Mouse (Mus musculus) lung, embryonic 14.5 days (tissue): ENCODE data around the gene Uggt1. TPM values are rescaled to one million over a fixed set of nuclear protein-coding genes. Genes with fewer than 3 reads are reported as not detected.
A peak's percentile ranks its signal among the peaks of the same experiment; 100 is the strongest.

Source experiments
- ATAC-seq: fragments of 200-750 bp; cut with Nextera tagmentation; 2 replicates; pipeline ENCODE4 v1.8.0; 2017; ENCODE audit warnings: mild to moderate bottlenecking, moderate TSS enrichment, moderate library complexity; ENCODE audit not compliant: insufficient read depth
- DNase-seq: peaks from one replicate; pipeline ENCODE4 v3.0.0-alpha.2; 2015
- H3K27ac ChIP-seq: fragments of 300-500 bp; sonication (generic); 2 replicates; pipeline ENCODE4 v1.5.1; 2014; ENCODE audit warnings: low read depth, mild to moderate bottlenecking, moderate library complexity
- H3K27me3 ChIP-seq: fragments of 300-500 bp; sonication (generic); 2 replicates; pipeline ENCODE4 v1.6.1; 2014; ENCODE audit warnings: low read length, control low read depth; ENCODE audit not compliant: insufficient read depth
- H3K36me3 ChIP-seq: fragments of 300-500 bp; sonication (generic); 2 replicates; pipeline ENCODE4 v1.6.1; 2014; ENCODE audit warnings: control low read depth; ENCODE audit not compliant: insufficient read depth
- H3K4me1 ChIP-seq: fragments of 300-500 bp; sonication (generic); 2 replicates; pipeline ENCODE4 v1.6.1; 2014; ENCODE audit warnings: antibody characterized with exemption, control low read depth; ENCODE audit not compliant: insufficient read depth
- H3K4me2 ChIP-seq: fragments of 300-500 bp; sonication (generic); 2 replicates; pipeline ENCODE4 v1.6.1; 2014; ENCODE audit warnings: mild to moderate bottlenecking
- H3K4me3 ChIP-seq: fragments of 300-500 bp; sonication (generic); 2 replicates; pipeline ENCODE4 v1.5.1; 2014; ENCODE audit warnings: low read depth, low read length
- H3K9ac ChIP-seq: fragments of 300-500 bp; sonication (generic); 2 replicates; pipeline ENCODE4 v1.6.1; 2014
- H3K9me3 ChIP-seq: fragments of 300-500 bp; sonication (generic); 2 replicates; pipeline ENCODE4 v1.6.1; 2016; ENCODE audit warnings: low read depth, low read length, control low read depth
- CTCF ChIP-seq: IDR thresholded peaks from 2 replicates; pipeline ENCODE4 v1.5.1; 2016; ENCODE audit warnings: antibody characterized with exemption, low read depth
- WGBS: fragments of 180-500 bp; shearing (Covaris S2); extraction: QIAGEN DNeasy Blood & Tissue Kit; methylation state at CpG from one replicate; pipeline ENCODE4 v1.1.7; 2014; 5-methylcytosine and 5-hydroxymethylcytosine counted together
- polyA plus RNA-seq: library from polyadenylated mRNA; unstranded; fragments of >200 nt; fragmentation: Nextera tagmentation; extraction: Ambion mirVana; gene quantifications from 2 replicates; pipeline ENCODE4 v1.2.1, GENCODE M21; 2014

Gene Uggt1
- polyA plus RNA-seq, 1 experiment from 2014 or later = 80.4 TPM

- no peaks in the 10 kb centered on the region for H3K27me3 ChIP-seq
- peaks cover 58% of the 10 kb centered on the region for H3K36me3 ChIP-seq
- ATAC-seq (no peak), DNase-seq (peak; percentile 5)
- H3K9ac ChIP-seq = no peak overlapping the region
- no peaks in the 10 kb centered on the region for H3K4me1 ChIP-seq
- no peak for TF ChIP-seq CTCF
- WGBS = 75% methylated on average over 12 of the region's 12 CpGs
- no peak overlapping the region for H3K27ac ChIP-seq
- no peak overlapping the region for H3K4me3 ChIP-seq
- no peaks in the 10 kb centered on the region for H3K9me3 ChIP-seq
- no peak overlapping the region for H3K4me2 ChIP-seq
Measured at GRCm38 (mm10) chr1:36201739-36202138, 42.8 kb downstream of the Uggt1 start.

DNA sequence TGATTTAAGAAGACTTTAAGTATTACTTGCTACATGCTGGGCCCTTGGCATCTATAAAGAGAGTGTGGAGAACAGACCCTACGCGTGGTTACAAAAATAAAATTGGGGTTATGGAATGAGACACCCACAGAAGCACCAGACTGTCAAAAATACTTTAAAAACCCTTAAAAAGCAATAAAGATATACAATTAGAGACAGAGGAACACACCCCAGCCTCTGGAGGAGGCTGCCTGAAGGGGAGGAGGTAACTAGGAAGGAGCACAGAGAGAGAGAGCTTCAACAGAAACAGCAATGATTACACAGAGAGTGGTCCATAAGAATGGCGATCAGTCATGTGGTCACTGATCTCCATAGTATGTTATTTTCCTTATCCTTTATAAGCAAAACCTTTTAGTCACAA lies 50.0 kb downstream of the Uggt1 start:
- no peaks in the 10 kb centered on the region for H3K27me3 ChIP-seq
- no peak for TF ChIP-seq CTCF
- no peak overlapping the region for H3K4me2 ChIP-seq
- ATAC-seq (no peak), DNase-seq (no peak)
- 92% methylated on average over 3 of the region's 3 CpGs for WGBS
- H3K9me3 ChIP-seq = no peaks in the 10 kb centered on the region
- no peak overlapping the region for H3K27ac ChIP-seq
- peaks cover 85% of the 10 kb centered on the region for H3K36me3 ChIP-seq
- no peak overlapping the region for H3K4me3 ChIP-seq
- no peak overlapping the region for H3K9ac ChIP-seq
- no peaks in the 10 kb centered on the region for H3K4me1 ChIP-seq

GRCm38 (mm10) chr1:36191966-36192365 lies 52.6 kb downstream of the Uggt1 start:
- H3K9ac ChIP-seq = no peak overlapping the region
- H3K4me1 ChIP-seq = no peaks in the 10 kb centered on the region
- TF ChIP-seq CTCF = no peak
- WGBS = 59% methylated on average over 11 of the region's 11 CpGs
- no peak overlapping the region for H3K4me2 ChIP-seq
- H3K4me3 ChIP-seq = no peak overlapping the region
- peaks cover 75% of the 10 kb centered on the region for H3K36me3 ChIP-seq
- DNase-seq (peak; percentile 64), ATAC-seq (peak; percentile 73; the same call in 1 of the 2 replicates)
- no peak overlapping the region for H3K27ac ChIP-seq
- H3K27me3 ChIP-seq = no peaks in the 10 kb centered on the region
- no peaks in the 10 kb centered on the region for H3K9me3 ChIP-seq

DNA sequence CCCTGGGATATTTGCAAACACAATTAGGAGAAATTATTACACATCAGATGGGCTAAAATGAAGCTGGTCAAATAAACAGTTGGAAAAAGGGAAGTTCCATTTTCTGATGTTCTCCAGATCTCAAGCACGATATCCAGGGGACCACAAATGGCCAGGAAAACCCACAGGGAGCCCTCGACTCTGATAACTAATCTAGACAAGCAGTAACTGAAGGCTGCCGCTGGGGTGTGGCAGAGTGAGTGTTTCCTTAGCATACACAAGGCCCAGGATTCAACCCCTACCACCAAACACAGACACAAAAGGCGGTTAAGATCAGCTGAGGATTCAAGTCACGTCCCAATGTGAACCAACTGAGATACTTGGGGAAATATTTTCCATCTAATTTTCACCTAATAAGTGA lies 64.5 kb downstream of the Uggt1 start:
- no peak overlapping the region for H3K9ac ChIP-seq
- no peak overlapping the region for H3K4me2 ChIP-seq
- H3K4me1 ChIP-seq = no peaks in the 10 kb centered on the region
- no peaks in the 10 kb centered on the region for H3K27me3 ChIP-seq
- DNase-seq (no peak), ATAC-seq (no peak)
- H3K4me3 ChIP-seq = no peak overlapping the region
- H3K27ac ChIP-seq = no peak overlapping the region
- TF ChIP-seq CTCF = no peak
- 78% methylated on average over 5 of the region's 5 CpGs for WGBS
- H3K9me3 ChIP-seq = no peaks in the 10 kb centered on the region
- peaks cover 73% of the 10 kb centered on the region for H3K36me3 ChIP-seq

GRCm38 (mm10) chr1:36173461-36173860 lies 71.1 kb downstream of the Uggt1 start:
- Histone ChIP-seq H3K27me3 (no peaks in the 10 kb centered on the region), H3K27ac (no peak overlapping the region), H3K9me3 (no peaks in the 10 kb centered on the region), H3K9ac (no peak overlapping the region), H3K4me1 (no peaks in the 10 kb centered on the region), H3K4me2 (no peak overlapping the region), H3K4me3 (no peak overlapping the region), H3K36me3 (peaks cover 76% of the 10 kb centered on the region)
- no peak for ATAC-seq
- 74% methylated on average over 8 of the region's 8 CpGs for WGBS
- TF ChIP-seq CTCF = no peak
- DNase-seq = no peak

GRCm38 (mm10) chr1:36172941-36173340 lies 71.6 kb downstream of the Uggt1 start:
- H3K4me1 ChIP-seq = no peaks in the 10 kb centered on the region
- peaks cover 75% of the 10 kb centered on the region for H3K36me3 ChIP-seq
- no peak overlapping the region for H3K27ac ChIP-seq
- H3K4me2 ChIP-seq = no peak overlapping the region
- H3K27me3 ChIP-seq = no peaks in the 10 kb centered on the region
- 78% methylated on average over 6 of the region's 6 CpGs for WGBS
- H3K9me3 ChIP-seq = no peaks in the 10 kb centered on the region
- ATAC-seq = no peak
- TF ChIP-seq CTCF = no peak
- no peak overlapping the region for H3K9ac ChIP-seq
- DNase-seq = no peak
- H3K4me3 ChIP-seq = no peak overlapping the region

- 83% methylated on average over 8 of the region's 8 CpGs for WGBS
- H3K9ac ChIP-seq = no peak overlapping the region
- DNase-seq (peak; percentile 30), ATAC-seq (no peak)
- no peak overlapping the region for H3K27ac ChIP-seq
- H3K27me3 ChIP-seq = no peaks in the 10 kb centered on the region
- H3K4me3 ChIP-seq = no peak overlapping the region
- H3K4me2 ChIP-seq = no peak overlapping the region
- H3K4me1 ChIP-seq = no peaks in the 10 kb centered on the region
- no peak for TF ChIP-seq CTCF
- H3K9me3 ChIP-seq = no peaks in the 10 kb centered on the region
- peaks cover 70% of the 10 kb centered on the region for H3K36me3 ChIP-seq
Measured at GRCm38 (mm10) chr1:36162687-36163086, 81.8 kb downstream of the Uggt1 start.

DNA sequence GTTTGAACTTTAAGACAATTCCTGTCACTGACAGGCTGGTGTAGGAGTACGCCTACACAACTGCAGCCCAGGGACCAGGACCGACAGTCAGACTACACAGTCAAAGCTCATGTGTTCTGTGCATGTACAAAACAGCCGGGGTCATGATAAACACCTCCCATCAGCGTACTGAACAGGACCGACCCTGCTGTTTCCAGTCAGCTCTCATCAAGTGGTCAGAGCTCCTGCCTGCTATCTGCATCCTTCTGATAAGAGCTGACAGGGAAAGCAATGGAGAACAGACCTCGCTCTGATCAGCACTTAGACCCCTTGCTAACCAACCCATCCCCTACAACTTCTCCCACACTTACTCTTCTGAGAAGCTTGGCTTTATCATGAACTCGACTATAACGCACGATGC lies 83.3 kb downstream of the Uggt1 start:
- H3K36me3 ChIP-seq = peaks cover 71% of the 10 kb centered on the region

More for the DNA sequence above, 83.3 kb downstream of the Uggt1 start:
- no peak for TF ChIP-seq CTCF
- ATAC-seq (no peak), DNase-seq (no peak)
- H3K4me1 ChIP-seq = no peaks in the 10 kb centered on the region
- H3K27ac ChIP-seq = no peak overlapping the region
- WGBS = 79% methylated on average over 9 of the region's 9 CpGs
- no peaks in the 10 kb centered on the region for H3K9me3 ChIP-seq
- no peak overlapping the region for H3K9ac ChIP-seq
- no peak overlapping the region for H3K4me3 ChIP-seq
- no peaks in the 10 kb centered on the region for H3K27me3 ChIP-seq
- no peak overlapping the region for H3K4me2 ChIP-seq
